Mouse (Mus musculus) C3H10T1/2 (cell line): ENCODE measurements around the gene Arnt2. TPM values are rescaled to one million over a fixed set of nuclear protein-coding genes. Genes with fewer than 3 reads are reported as not detected.

ENCODE experiments used
- polyA plus RNA-seq, 2 experiments: library from polyadenylated mRNA; unstranded; fragments of >200 nt; fragmentation: generic; extraction: Trizol; gene quantifications; one replicate each; pipeline ENCODE4 v1.2.1; 2012; ENCODE audit warnings: missing spikeins in 2 of 2

Gene Arnt2
- 1 to 10 TPM in 1 of 2 experiments, under 1 TPM in 1; 0.95 to 7.7 TPM for polyA plus RNA-seq

DNA sequence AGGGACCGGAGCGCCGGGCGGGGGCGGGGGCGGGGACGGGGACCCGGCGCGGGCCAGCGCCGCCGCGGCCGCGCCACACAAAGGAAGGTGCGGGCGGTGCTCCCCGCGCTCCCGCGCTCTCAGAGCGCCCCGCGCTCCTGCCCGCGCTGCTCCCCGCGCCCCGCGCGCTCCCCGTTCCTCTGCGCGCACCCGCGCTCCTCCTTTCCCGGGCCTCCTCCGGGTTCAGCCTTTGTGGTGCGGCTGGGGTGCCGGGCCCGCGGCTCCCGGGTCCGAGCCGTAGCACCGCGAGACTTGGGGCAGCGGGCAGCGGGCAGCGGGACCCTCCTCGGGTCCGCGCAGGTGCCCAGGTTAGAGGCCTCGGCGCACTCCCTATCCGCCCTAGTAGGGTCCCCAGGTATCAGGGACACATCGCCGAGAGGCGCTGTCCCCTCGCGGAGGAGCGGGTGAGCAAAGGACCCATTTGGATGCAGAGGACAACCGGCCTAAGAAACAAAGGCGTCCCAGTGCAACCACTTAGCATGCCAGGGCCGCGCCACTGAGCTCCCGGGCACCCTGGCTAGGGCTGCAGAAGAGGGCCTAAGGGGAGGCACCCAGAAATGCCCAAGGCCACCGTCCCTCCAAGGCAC, at the start of gene Arnt2:
Gene Arnt2 (minus strand): TSS at position 281 of the 626 bp plus-strand sequence.

Other genes with a start within 250 kb of the Arnt2 start
- 1 to 10 TPM; 4.3 to 4.6 TPM for gene Gm2115, start 118.8 kb upstream of the Arnt2 start, polyA plus RNA-seq
- 1 to 10 TPM in 1 of 2 experiments, under 1 TPM in 1; 0.68 to 3.2 TPM for gene Fah, start 196.5 kb upstream of the Arnt2 start, polyA plus RNA-seq